Mouse (Mus musculus): ENCODE data around the gene Mroh7. TPM values are rescaled to one million over a fixed set of nuclear protein-coding genes. Genes with fewer than 3 reads are reported as not detected.
A peak's percentile ranks its signal among the peaks of the same experiment; 100 is the strongest.
"Not testable (repeated sequence)": the region's sequence is repeated elsewhere in the genome, so short reads cannot be mapped to it uniquely, and the experiment has no call there.

Gene Mroh7
- polyA plus RNA-seq, 1 experiment = 9.7 TPM

GRCm38 (mm10) chr4:106747001-106747580 is 16.4 kb upstream of the Mroh7 start:
- TF ChIP-seq CTCF (IDR thresholded peaks at IDR 0.05; ENCODE audit: extremely low read depth, insufficient read depth, low read length) (no peak), POLR2A (IDR thresholded peaks at IDR 0.05; ENCODE audit: extremely low read depth, insufficient read depth, low read length) (no peak)
- H3K27ac ChIP-seq (ENCODE audit: insufficient read depth, low read length) = no peak overlapping the region
- H3K4me3 ChIP-seq (ENCODE audit: insufficient read depth, low read length) = no peak overlapping the region
- H3K4me1 ChIP-seq (ENCODE audit: control insufficient read depth, insufficient read depth, low read length) = peaks cover 1% of the 10 kb centered on the region; the same call in 1 of the 2 replicates

DNA sequence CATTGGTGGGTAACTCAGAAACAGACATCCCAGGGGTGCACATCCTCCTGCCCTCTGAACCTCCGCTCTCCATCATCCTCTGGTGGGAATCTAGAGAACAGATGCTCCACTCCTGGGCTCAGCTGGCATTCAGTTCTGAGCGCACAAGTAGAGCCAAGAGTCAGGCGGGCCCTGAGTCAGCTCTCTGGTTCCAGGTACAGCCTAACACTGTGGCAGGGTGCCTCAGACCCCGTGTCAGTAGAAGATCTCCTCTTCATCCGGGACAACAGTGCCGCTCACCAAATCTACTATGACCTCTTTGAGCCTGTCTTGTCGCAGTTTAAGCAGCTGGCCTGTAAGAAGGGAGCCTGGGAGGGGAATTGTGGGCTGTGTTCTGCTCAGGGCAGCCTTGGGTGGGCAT is 15.1 kb upstream of the Mroh7 start:
- H3K4me1 ChIP-seq (ENCODE audit: control insufficient read depth, insufficient read depth, low read length) = peaks cover 1% of the 10 kb centered on the region; the same call in 1 of the 2 replicates
- no peak overlapping the region for H3K27ac ChIP-seq (ENCODE audit: insufficient read depth, low read length)
- H3K4me3 ChIP-seq (ENCODE audit: insufficient read depth, low read length) = no peak overlapping the region
- TF ChIP-seq POLR2A (IDR thresholded peaks at IDR 0.05; ENCODE audit: extremely low read depth, insufficient read depth, low read length) = no peak
- no peak for TF ChIP-seq CTCF (IDR thresholded peaks at IDR 0.05; ENCODE audit: extremely low read depth, insufficient read depth, low read length)

- Histone ChIP-seq H3K4me1 (ENCODE audit: control insufficient read depth, insufficient read depth, low read length) (no peaks in the 10 kb centered on the region), H3K4me3 (ENCODE audit: insufficient read depth, low read length) (no peak overlapping the region), H3K27ac (ENCODE audit: insufficient read depth, low read length) (no peak overlapping the region)
- TF ChIP-seq POLR2A (IDR thresholded peaks at IDR 0.05; ENCODE audit: extremely low read depth, insufficient read depth, low read length) (no peak), CTCF (IDR thresholded peaks at IDR 0.05; ENCODE audit: extremely low read depth, insufficient read depth, low read length) (no peak)
Observed at GRCm38 (mm10) chr4:106737904-106738303, 7.2 kb upstream of the Mroh7 start.

GRCm38 (mm10) chr4:106736884-106737283 is 6.2 kb upstream of the Mroh7 start:
- not testable (repeated sequence) for H3K27ac ChIP-seq (ENCODE audit: insufficient read depth, low read length); H3K4me1 ChIP-seq (ENCODE audit: control insufficient read depth, insufficient read depth, low read length); H3K4me3 ChIP-seq (ENCODE audit: insufficient read depth, low read length)

GRCm38 (mm10) chr4:106733636-106734035 is 2.9 kb upstream of the Mroh7 start, which contains the start of gene Fam151a:
Fam151a (plus strand) TSS chr4:106733889.
- H3K27ac ChIP-seq (ENCODE audit: insufficient read depth, low read length) = no peak within 1 kb of the TSS
- H3K4me3 ChIP-seq (ENCODE audit: insufficient read depth, low read length) = no peak within 1 kb of the TSS
- TF ChIP-seq CTCF (IDR thresholded peaks at IDR 0.05; ENCODE audit: extremely low read depth, insufficient read depth, low read length) = no peak
- H3K4me1 ChIP-seq (ENCODE audit: control insufficient read depth, insufficient read depth, low read length) = no peaks in the 10 kb centered on the region

DNA sequence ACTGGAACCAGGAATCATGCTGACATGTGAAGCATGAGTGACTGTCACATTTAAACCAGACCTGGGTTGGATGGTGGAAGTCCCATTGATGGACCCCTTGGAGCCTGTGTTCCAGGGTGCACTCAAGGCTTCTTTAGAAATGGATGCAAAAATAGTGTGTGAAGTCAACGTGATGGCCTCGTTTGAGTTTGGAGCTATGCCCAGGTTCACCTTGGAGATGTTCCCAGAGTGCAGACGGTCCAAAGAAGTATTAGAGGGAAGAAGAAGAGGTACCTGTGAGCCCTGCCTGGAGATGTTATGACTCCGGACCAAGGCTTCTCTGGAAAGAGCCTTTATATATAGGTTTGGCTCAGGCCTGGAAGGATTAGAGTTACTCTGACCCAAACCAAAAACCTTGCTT is 10.1 kb downstream of the Mroh7 start:
- no peak overlapping the region for H3K4me3 ChIP-seq (ENCODE audit: insufficient read depth, low read length)

DNA sequence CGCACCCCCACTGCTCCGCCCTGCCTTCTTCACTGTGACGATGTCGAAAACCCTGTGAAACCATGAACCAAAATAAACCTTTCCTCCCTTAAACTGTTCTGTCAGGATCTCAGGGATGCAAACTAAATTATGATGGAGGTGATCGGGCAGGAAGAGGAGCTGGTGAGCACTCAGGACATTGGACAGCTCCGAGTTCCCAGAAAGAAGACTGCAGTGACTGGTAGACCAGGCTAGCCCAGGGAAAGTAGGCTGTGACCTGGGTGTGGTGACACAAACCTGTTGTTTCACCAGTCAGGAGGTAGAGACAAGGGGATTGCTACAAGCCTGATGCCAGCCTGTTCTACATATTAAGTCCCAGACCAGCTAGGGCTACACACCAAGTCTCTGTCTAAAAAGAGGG is 17.1 kb downstream of the Mroh7 start:
- H3K4me3 ChIP-seq (ENCODE audit: insufficient read depth, low read length) = no peak overlapping the region

More for the DNA sequence above, 10.1 kb downstream of the Mroh7 start:
- TF ChIP-seq POLR2A (IDR thresholded peaks at IDR 0.05; ENCODE audit: extremely low read depth, insufficient read depth, low read length) = no peak
- TF ChIP-seq CTCF (IDR thresholded peaks at IDR 0.05; ENCODE audit: extremely low read depth, insufficient read depth, low read length) = no peak
- H3K4me1 ChIP-seq (ENCODE audit: control insufficient read depth, insufficient read depth, low read length) = no peaks in the 10 kb centered on the region
- no peak overlapping the region for H3K27ac ChIP-seq (ENCODE audit: insufficient read depth, low read length)

DNA sequence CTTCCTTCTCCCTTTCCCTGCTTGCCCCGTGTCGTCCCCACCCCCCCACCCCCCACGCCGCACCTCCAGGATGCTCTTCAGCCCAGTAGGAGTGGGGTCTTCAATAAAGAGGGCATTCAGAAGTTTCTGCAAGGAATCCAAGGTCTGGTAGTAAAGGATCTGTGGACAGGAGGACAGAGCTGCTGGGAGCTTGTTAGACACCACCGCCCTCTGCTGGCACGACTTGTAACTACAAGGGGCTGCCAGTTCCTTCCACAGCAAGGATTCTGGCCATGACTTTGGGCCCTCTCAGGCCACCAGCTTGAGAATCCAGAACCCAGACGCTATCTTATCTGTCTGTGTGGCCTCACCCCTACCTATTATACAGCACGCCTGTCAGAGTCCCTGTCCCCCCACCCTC is 22.3 kb downstream of the Mroh7 start:
- Histone ChIP-seq H3K27ac (ENCODE audit: insufficient read depth, low read length) (no peak overlapping the region), H3K4me3 (ENCODE audit: insufficient read depth, low read length) (no peak overlapping the region), H3K4me1 (ENCODE audit: control insufficient read depth, insufficient read depth, low read length) (peaks cover 7% of the 10 kb centered on the region)
- TF ChIP-seq CTCF (IDR thresholded peaks at IDR 0.05; ENCODE audit: extremely low read depth, insufficient read depth, low read length) = peak; percentile 98
- no peak for TF ChIP-seq POLR2A (IDR thresholded peaks at IDR 0.05; ENCODE audit: extremely low read depth, insufficient read depth, low read length)

More for the DNA sequence above, 17.1 kb downstream of the Mroh7 start:
- no peak overlapping the region for H3K27ac ChIP-seq (ENCODE audit: insufficient read depth, low read length)
- TF ChIP-seq POLR2A (IDR thresholded peaks at IDR 0.05; ENCODE audit: extremely low read depth, insufficient read depth, low read length) (no peak), CTCF (IDR thresholded peaks at IDR 0.05; ENCODE audit: extremely low read depth, insufficient read depth, low read length) (no peak)
- no peaks in the 10 kb centered on the region for H3K4me1 ChIP-seq (ENCODE audit: control insufficient read depth, insufficient read depth, low read length)

DNA sequence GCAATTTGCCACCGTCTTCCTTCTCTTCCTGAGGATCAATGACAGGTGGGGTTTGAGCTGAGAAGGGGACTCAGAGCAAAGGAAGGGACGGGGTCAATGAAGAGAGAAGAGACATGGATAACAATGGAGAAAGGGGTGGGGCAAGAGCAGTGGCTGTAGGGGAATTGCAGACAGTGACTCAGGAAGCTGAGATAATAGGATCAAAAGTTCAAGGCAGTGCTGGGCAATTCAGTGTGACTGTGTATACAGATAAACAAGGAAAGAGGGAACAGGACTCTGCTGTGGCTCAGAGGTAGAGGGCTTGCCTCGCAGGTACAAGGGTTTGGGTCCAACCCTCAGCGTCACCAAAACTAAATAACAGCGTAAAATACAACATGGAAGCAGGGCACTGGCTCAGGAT is 22.8 kb downstream of the Mroh7 start:
- Histone ChIP-seq H3K4me1 (ENCODE audit: control insufficient read depth, insufficient read depth, low read length) (peaks cover 7% of the 10 kb centered on the region), H3K27ac (ENCODE audit: insufficient read depth, low read length) (no peak overlapping the region), H3K4me3 (ENCODE audit: insufficient read depth, low read length) (no peak overlapping the region)
- TF ChIP-seq CTCF (IDR thresholded peaks at IDR 0.05; ENCODE audit: extremely low read depth, insufficient read depth, low read length) (no peak), POLR2A (IDR thresholded peaks at IDR 0.05; ENCODE audit: extremely low read depth, insufficient read depth, low read length) (no peak)

GRCm38 (mm10) chr4:106705096-106705665 is 25.5 kb downstream of the Mroh7 start:
- H3K27ac ChIP-seq (ENCODE audit: insufficient read depth, low read length) = peak overlapping the region; percentile 4; the same call in 1 of the 2 replicates
- peaks cover 15% of the 10 kb centered on the region for H3K4me1 ChIP-seq (ENCODE audit: control insufficient read depth, insufficient read depth, low read length)

More at GRCm38 (mm10) chr4:106705096-106705665, 25.5 kb downstream of the Mroh7 start:
- H3K4me3 ChIP-seq (ENCODE audit: insufficient read depth, low read length) = no peak overlapping the region
- TF ChIP-seq CTCF (IDR thresholded peaks at IDR 0.05; ENCODE audit: extremely low read depth, insufficient read depth, low read length) (no peak), POLR2A (IDR thresholded peaks at IDR 0.05; ENCODE audit: extremely low read depth, insufficient read depth, low read length) (no peak)

All from cortical plate, adult 2 months (tissue).